Mouse (Mus musculus) brown adipose tissue, adult 24 weeks (tissue): Measurements from ENCODE around the gene Kirrel2. TPM values are rescaled to one million over a fixed set of nuclear protein-coding genes. Genes with fewer than 3 reads are reported as not detected.
A peak's percentile ranks its signal among the peaks of the same experiment; 100 is the strongest.

Experiments
- H3K27ac ChIP-seq: fragments of 200-500 bp; replicated peaks from 2 replicates; pipeline ENCODE4 v1.5.1; 2012; ENCODE audit warnings: low read depth, mild to moderate bottlenecking, low read length
- H3K4me1 ChIP-seq: fragments of 200-500 bp; 2 replicates; pipeline ENCODE4 v1.6.1; 2012; ENCODE audit warnings: low read length, mixed read lengths; ENCODE audit not compliant: control insufficient read depth, insufficient read depth, insufficient read length
- H3K4me3 ChIP-seq: fragments of 200-500 bp; 2 replicates; pipeline ENCODE4 v1.5.1; 2012; ENCODE audit warnings: low read depth, mild to moderate bottlenecking, low read length, moderate library complexity; ENCODE audit not compliant: insufficient read depth
- polyA plus RNA-seq: library from polyadenylated mRNA; stranded (reverse); fragments of >200 nt; gene quantifications from 2 replicates; pipeline ENCODE4 v1.2.4, GENCODE M21; 2012; ENCODE audit not compliant: missing spikeins, insufficient read depth, insufficient read length

Gene Kirrel2
- polyA plus RNA-seq, 1 experiment, result not detected

DNA sequence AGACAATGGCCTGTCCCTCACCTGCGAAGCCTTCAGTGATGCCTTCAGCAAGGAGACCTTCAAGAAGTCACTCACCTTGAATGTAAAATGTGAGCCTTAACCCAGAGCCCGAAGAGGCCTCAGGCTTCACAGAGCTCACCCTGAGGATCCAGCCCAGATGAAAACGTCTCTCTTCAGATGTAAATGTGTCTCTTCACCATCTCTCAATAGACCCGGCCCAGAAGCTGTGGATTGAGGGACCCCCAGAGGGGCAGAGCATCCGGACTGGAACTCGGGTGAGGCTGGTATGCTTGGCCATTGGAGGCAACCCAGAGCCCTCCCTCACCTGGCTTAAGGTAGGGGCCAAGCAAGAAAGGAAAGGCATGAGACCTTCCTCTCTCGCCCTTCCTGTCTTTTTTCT lies 6.1 kb upstream of the Kirrel2 start:
- Histone ChIP-seq H3K27ac (no peak overlapping the region), H3K4me1 (no peaks in the 10 kb centered on the region), H3K4me3 (no peak overlapping the region)

GRCm38 (mm10) chr7:30459484-30459883 lies 2.0 kb upstream of the Kirrel2 start:
- no peak overlapping the region for H3K4me3 ChIP-seq
- no peaks in the 10 kb centered on the region; the same call in 1 of the 2 replicates for H3K4me1 ChIP-seq
- no peak overlapping the region for H3K27ac ChIP-seq

GRCm38 (mm10) chr7:30456911-30457628 lies 420 bp downstream of the Kirrel2 start:
- H3K4me3 ChIP-seq, result no peak overlapping the region
- H3K4me1 ChIP-seq, result no peaks in the 10 kb centered on the region; the same call in 1 of the 2 replicates
- no peak overlapping the region for H3K27ac ChIP-seq

GRCm38 (mm10) chr7:30456487-30456886 lies 1.0 kb downstream of the Kirrel2 start:
- Histone ChIP-seq H3K4me3 (no peak overlapping the region), H3K27ac (no peak overlapping the region), H3K4me1 (no peaks in the 10 kb centered on the region; the same call in 1 of the 2 replicates)

- Histone ChIP-seq H3K4me1 (no peaks in the 10 kb centered on the region; the same call in 1 of the 2 replicates), H3K4me3 (no peak overlapping the region), H3K27ac (no peak overlapping the region)
Measured at GRCm38 (mm10) chr7:30454259-30454658, 3.2 kb downstream of the Kirrel2 start.

DNA sequence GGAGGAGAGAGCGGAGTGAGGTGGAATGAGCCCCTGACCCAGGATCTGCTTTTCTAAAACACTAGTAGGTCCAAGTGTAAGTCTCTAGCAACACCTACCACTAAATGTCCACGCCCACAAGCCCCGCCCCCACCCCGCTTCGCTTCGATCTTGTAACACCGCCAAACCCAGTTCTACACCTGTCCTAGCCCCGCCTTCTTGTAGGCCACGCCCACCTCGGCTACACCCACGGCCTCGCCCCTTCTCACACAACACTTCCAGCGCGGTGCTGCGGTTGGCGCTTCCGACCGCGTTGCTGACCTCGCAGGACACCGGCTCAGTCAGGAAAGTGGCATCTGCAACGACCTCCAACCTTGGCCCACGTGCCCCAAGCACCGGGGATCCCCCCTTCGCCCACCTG lies 3.7 kb downstream of the Kirrel2 start:
- Histone ChIP-seq H3K4me1 (no peaks in the 10 kb centered on the region; the same call in 1 of the 2 replicates), H3K4me3 (no peak overlapping the region), H3K27ac (no peak overlapping the region)

DNA sequence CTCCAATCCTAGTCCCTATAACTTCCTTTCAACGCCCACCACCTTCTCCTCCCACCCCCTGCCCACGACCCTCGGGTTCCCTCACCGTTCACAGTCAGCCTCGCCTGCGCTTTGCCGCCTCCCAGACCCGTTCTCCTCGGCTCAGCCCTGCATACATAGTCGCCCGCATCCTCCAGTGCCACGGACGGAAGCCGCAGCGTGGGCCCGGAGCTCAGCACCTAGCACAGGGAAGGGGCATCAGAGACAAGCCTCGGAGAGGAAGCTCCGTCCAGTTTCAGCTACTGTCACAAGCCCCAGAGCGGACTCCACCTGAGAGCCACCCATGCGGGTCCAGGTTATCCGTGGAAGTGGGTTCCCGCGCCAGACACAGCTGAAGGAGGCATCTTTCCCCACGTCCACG lies 4.2 kb downstream of the Kirrel2 start:
- H3K4me3 ChIP-seq, result no peak overlapping the region
- H3K4me1 ChIP-seq, result no peaks in the 10 kb centered on the region; the same call in 1 of the 2 replicates
- H3K27ac ChIP-seq, result no peak overlapping the region

GRCm38 (mm10) chr7:30450241-30450640 lies 7.2 kb downstream of the Kirrel2 start:
- no peak overlapping the region for H3K4me3 ChIP-seq
- H3K4me1 ChIP-seq, result no peaks in the 10 kb centered on the region
- H3K27ac ChIP-seq, result no peak overlapping the region

DNA sequence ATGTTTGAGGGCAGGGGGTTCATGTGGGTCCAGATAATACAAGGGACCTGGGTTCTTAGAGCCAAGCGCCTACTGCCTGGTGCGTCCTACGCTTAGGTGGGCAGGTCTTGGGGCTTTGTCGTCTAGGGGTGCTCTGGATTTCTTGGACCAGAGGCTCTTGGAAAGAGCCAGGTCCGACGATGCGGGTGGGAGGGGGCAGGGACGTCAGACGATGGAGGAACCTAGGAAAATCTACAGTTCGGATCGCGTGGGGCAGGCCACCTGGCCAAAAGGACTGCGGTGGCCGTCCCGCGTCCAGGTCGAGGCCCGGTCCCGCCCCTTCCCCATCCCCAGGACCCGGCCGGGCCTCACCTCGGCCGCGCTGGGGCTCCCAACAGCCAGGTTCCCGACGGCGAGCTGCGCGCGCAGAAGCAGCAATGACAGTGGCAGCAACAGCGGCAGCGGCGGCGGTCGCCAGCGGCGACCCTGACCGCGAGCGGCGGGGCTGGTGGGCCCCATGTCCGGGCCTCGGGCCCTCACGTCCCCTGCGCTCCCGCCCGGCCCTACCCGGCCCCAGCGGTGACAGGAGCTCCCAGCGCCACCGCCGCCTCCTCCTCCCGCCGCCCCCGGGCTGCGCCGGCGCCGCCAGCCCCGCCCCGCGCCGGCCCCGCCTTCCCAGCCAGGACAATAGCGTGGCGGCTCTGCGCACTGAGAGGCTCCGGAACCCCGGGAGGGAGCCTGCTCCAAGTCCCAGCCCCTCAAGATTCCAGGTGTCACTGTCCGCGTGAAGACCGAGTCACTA lies 12.3 kb downstream of the Kirrel2 start, which contains the start of gene Aplp1:
Gene Aplp1 (minus strand): TSS at position 565 of the 781 bp plus-strand sequence.
- Histone ChIP-seq H3K4me3 (peak within 1 kb of the TSS; percentile 66), H3K27ac (no peak within 1 kb of the TSS), H3K4me1 (no peaks in the 10 kb centered on the region)

DNA sequence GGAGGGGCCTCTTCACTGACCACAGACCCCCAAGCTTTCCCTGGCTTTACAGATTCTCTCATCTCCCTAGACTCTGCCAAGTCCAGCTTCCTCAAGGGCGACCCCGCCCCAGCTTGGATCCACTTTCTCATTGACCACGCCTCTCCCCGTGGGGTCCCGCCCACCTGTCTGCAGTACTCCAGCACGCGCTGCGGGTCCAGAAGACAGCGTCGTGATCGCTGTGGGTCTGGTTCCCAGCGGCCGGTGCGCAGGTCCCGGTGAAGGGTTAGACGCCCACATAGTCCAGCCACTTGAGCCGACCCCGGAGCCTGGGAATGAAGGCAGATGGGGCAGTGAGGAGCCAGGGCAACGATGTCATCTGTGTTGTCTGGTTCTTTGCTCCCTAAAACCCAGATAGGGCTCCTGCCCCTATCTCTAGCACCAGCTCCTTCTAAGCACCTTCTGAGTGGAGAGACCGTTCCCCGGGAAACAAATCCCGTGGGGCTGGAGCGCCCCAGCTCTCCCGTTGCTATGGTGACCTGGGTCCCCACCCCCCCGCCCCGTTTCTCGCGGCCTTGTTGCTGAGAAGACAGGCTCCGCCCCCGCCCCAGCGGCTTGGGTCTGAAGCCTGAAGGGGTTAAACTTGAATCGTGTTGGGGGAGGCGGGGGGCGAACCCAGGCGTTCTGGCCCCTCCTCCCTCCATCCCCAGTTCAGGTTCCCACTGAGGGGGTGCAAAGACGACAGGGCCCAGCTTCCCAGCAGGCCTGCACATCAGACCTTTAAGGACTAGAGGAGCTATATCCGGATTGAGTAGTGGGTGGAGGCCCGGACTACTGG lies 13.1 kb downstream of the Kirrel2 start:
- H3K4me3 ChIP-seq, result peak overlapping the region; percentile 66
- H3K27ac ChIP-seq, result no peak overlapping the region
- H3K4me1 ChIP-seq, result no peaks in the 10 kb centered on the region

- Histone ChIP-seq H3K4me1 (no peaks in the 10 kb centered on the region), H3K4me3 (no peak overlapping the region), H3K27ac (no peak overlapping the region)
Measured at GRCm38 (mm10) chr7:30443696-30444095, 13.8 kb downstream of the Kirrel2 start.

GRCm38 (mm10) chr7:30440697-30441096 lies 16.8 kb downstream of the Kirrel2 start:
- Histone ChIP-seq H3K4me3 (no peak overlapping the region), H3K27ac (no peak overlapping the region), H3K4me1 (no peaks in the 10 kb centered on the region)

- H3K4me1 ChIP-seq, result no peaks in the 10 kb centered on the region
- no peak overlapping the region for H3K4me3 ChIP-seq
- no peak overlapping the region for H3K27ac ChIP-seq
Measured at GRCm38 (mm10) chr7:30439734-30440133, 17.8 kb downstream of the Kirrel2 start.

GRCm38 (mm10) chr7:30436879-30437278 lies 20.6 kb downstream of the Kirrel2 start:
- Histone ChIP-seq H3K27ac (no peak overlapping the region), H3K4me3 (no peak overlapping the region), H3K4me1 (no peaks in the 10 kb centered on the region)

- H3K4me1 ChIP-seq, result no peaks in the 10 kb centered on the region
- H3K27ac ChIP-seq, result no peak overlapping the region
- H3K4me3 ChIP-seq, result no peak overlapping the region
Measured at GRCm38 (mm10) chr7:30435156-30435555, 22.3 kb downstream of the Kirrel2 start.
